Mouse (Mus musculus) cerebellum, adult 2 months (tissue): ENCODE results near the gene Lyz2.

Source experiments
- CTCF ChIP-seq: fragments of 200-500 bp; IDR thresholded peaks from 2 replicates; pipeline ENCODE4 v1.5.1; 2011; ENCODE audit warnings: low read depth, mild to moderate bottlenecking, control low read depth, low read length, moderate library complexity, borderline replicate concordance; ENCODE audit not compliant: insufficient read depth
- POLR2A ChIP-seq: fragments of 200-500 bp; IDR thresholded peaks from 2 replicates; pipeline ENCODE4 v1.6.1; 2011; ENCODE audit warnings: low read length, control low read depth, borderline replicate concordance; ENCODE audit not compliant: insufficient read depth

- no peak for TF ChIP-seq POLR2A
- 0 out of 2 replicates have a peak, but pooled peaks have one; percentile 14 for TF ChIP-seq CTCF
Observed at GRCm38 (mm10) chr10:117330521-117330920, 48.4 kb upstream of the Lyz2 start.
